Mouse (Mus musculus) heart, postnatal 0 days (tissue): ENCODE measurements around the gene Zbtb17. TPM values are rescaled to one million over a fixed set of nuclear protein-coding genes. Genes with fewer than 3 reads are reported as not detected.
A peak's percentile ranks its signal among the peaks of the same experiment; 100 is the strongest.

Experiments
- ATAC-seq: fragments of 200-750 bp; cut with Nextera tagmentation; 2 replicates; pipeline ENCODE4 v1.8.0; 2017; ENCODE audit warnings: low read depth, moderate number of reproducible peaks, moderate library complexity; ENCODE audit not compliant: insufficient read depth
- DNase-seq: peaks from one replicate; pipeline ENCODE4 v3.0.0-alpha.2; 2016; ENCODE audit warnings: low spot score
- H3K27ac ChIP-seq: fragments of 300-500 bp; sonication (generic); 2 replicates; pipeline ENCODE4 v1.5.1; 2014; ENCODE audit warnings: low read depth, mild to moderate bottlenecking
- H3K27me3 ChIP-seq: fragments of 300-500 bp; sonication (generic); 2 replicates; pipeline ENCODE4 v1.6.1; 2014; ENCODE audit warnings: low read length, mixed read lengths; ENCODE audit not compliant: control insufficient read depth, insufficient read depth
- H3K36me3 ChIP-seq: fragments of 300-500 bp; sonication (generic); replicated peaks from 2 replicates; pipeline ENCODE4 v1.6.1; 2014; ENCODE audit warnings: low read length, mixed read lengths; ENCODE audit not compliant: control insufficient read depth, insufficient read depth
- H3K4me1 ChIP-seq: fragments of 300-500 bp; sonication (generic); 2 replicates; pipeline ENCODE4 v1.6.1; 2014; ENCODE audit warnings: antibody characterized with exemption; ENCODE audit not compliant: control insufficient read depth, insufficient read depth
- H3K4me2 ChIP-seq: fragments of 300-500 bp; sonication (generic); 2 replicates; pipeline ENCODE4 v1.6.1; 2014; ENCODE audit warnings: low read depth, mild to moderate bottlenecking, low read length, moderate library complexity
- H3K4me3 ChIP-seq: fragments of 300-500 bp; sonication (generic); 2 replicates; pipeline ENCODE4 v1.5.1; 2014; ENCODE audit warnings: low read depth, low read length
- H3K9ac ChIP-seq: fragments of 300-500 bp; sonication (generic); replicated peaks from 2 replicates; pipeline ENCODE4 v1.6.1; 2014; ENCODE audit warnings: low read depth, low read length, mixed read lengths
- H3K9me3 ChIP-seq: fragments of 300-500 bp; sonication (generic); replicated peaks from 2 replicates; pipeline ENCODE4 v1.6.1; 2016; ENCODE audit warnings: low read length; ENCODE audit not compliant: control insufficient read depth
- CTCF ChIP-seq: IDR thresholded peaks from 2 replicates; pipeline ENCODE4 v1.5.1; 2016; ENCODE audit warnings: antibody characterized with exemption, control low read depth, low read depth
- EP300 ChIP-seq: IDR thresholded peaks from 2 replicates; pipeline ENCODE4 v1.6.1; 2016; ENCODE audit warnings: antibody characterized with exemption, low read depth
- WGBS: fragments of 180-500 bp; shearing (Covaris S2); extraction: QIAGEN DNeasy Blood & Tissue Kit; methylation state at CpG from one replicate; pipeline ENCODE4 v1.1.7; 2014; 5-methylcytosine and 5-hydroxymethylcytosine counted together
- polyA plus RNA-seq: library from polyadenylated mRNA; unstranded; fragments of >200 nt; fragmentation: Nextera tagmentation; extraction: Ambion mirVana; gene quantifications from 2 replicates; pipeline ENCODE4 v1.2.1, GENCODE M21; 2015
- total RNA-seq: library from RNA; depleted of rRNA; stranded (reverse); fragments of >200 nt; gene quantifications from 2 replicates; pipeline ENCODE4 v1.2.3, GENCODE M21; 2014; ENCODE audit warnings: low replicate concordance

The Zbtb17 gene
- total and polyA plus RNA-seq, 2 experiments from 2014 or later = 18.1 to 32.7 TPM

DNA sequence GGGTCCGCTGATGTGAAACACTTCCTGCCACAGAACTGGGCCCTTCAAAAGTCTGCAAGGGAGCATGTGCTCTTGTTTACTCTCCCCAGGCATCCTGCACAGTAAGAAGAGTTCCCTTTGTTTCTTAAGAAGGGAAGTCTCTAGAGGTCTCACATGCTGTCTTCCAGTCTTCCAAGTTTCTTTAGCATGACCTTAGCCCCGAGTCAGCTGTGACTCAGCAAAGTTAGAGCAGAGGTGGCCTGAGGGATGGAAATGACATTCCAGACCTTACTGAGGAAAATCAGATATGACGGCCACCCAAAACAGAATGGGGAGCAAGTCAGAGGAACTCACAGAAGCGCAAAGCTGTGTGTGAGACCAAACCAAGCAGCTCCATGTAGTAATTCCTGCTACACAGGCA lies 56.2 kb downstream of the Zbtb17 start:
- H3K9me3 ChIP-seq = no peaks in the 10 kb centered on the region
- DNase-seq = no peak
- TF ChIP-seq CTCF = no peak
- no peak for TF ChIP-seq EP300
- peak overlapping the region; percentile 46; the same call in 1 of the 2 replicates for H3K27ac ChIP-seq
- peaks cover 17% of the 10 kb centered on the region for H3K4me1 ChIP-seq
- no peaks in the 10 kb centered on the region for H3K27me3 ChIP-seq
- no peak overlapping the region for H3K4me3 ChIP-seq
- H3K4me2 ChIP-seq = no peak overlapping the region
- no peak overlapping the region for H3K9ac ChIP-seq
- WGBS = 40% methylated on average over 4 of the region's 4 CpGs
- peak; percentile 33 for ATAC-seq
- H3K36me3 ChIP-seq = 0 out of 2 replicates have a peak, but pooled peaks cover 4% of the 10 kb centered on the region

- no peak for DNase-seq
- Histone ChIP-seq H3K4me1 (peaks cover 17% of the 10 kb centered on the region), H3K27ac (peak overlapping the region; percentile 46; the same call in 1 of the 2 replicates), H3K27me3 (no peaks in the 10 kb centered on the region), H3K9me3 (no peaks in the 10 kb centered on the region), H3K4me2 (no peak overlapping the region), H3K36me3 (no peaks in the 10 kb centered on the region), H3K4me3 (no peak overlapping the region), H3K9ac (no peak overlapping the region)
- ATAC-seq = no peak
- TF ChIP-seq EP300 = no peak
- no peak for TF ChIP-seq CTCF
- 36% methylated on average over 5 of the region's 5 CpGs for WGBS
Measured at GRCm38 (mm10) chr4:141501058-141501457, 56.6 kb downstream of the Zbtb17 start.

DNA sequence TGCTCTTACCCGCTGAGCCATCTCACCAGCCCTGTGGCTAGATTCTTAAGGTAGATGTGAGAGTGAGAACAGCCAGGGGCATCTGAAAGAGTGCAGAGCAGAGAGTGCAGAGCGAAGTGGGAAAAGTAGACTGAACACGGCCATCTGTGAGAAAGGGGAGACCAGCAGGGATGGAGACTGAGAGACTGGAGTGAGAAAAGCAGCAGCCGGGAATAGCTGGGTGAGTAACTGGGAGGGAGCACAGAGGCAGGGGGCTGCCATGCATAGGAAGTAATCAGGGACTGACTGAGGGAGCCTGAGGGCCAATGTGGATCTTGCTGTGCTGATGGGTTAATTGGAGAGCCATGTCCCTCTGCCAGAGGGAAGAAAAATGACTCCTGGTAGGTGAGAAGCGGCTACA lies 58.3 kb downstream of the Zbtb17 start:
- Histone ChIP-seq H3K36me3 (no peaks in the 10 kb centered on the region), H3K9me3 (no peaks in the 10 kb centered on the region), H3K4me2 (no peak overlapping the region), H3K9ac (no peak overlapping the region), H3K4me3 (no peak overlapping the region), H3K27ac (no peak overlapping the region), H3K27me3 (no peaks in the 10 kb centered on the region), H3K4me1 (peaks cover 27% of the 10 kb centered on the region)
- no peak for ATAC-seq
- 79% methylated on average over 5 of the region's 5 CpGs for WGBS
- TF ChIP-seq EP300 = no peak
- TF ChIP-seq CTCF = no peak
- no peak for DNase-seq

DNA sequence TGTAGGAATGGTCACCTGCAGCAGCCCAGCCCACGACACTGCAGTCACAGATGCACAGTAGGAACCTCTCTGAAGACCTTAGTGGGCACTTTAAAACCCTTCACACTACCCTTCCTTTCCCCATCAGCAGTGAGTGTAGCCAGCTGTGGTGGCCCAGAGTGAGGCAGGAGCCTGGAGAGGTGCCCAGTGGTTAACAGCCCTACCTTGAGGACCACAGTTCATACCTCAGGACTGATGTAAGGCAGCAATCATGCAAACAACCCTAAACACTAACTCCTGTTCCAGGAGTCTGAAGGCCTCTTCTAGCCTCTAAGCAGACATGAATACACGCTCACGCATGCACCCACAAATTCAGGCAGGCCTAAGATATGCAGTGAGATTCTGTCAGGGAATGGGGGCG lies 60.0 kb downstream of the Zbtb17 start:
- 95% methylated on average over 4 of the region's 4 CpGs for WGBS
- ATAC-seq = no peak
- Histone ChIP-seq H3K36me3 (no peaks in the 10 kb centered on the region), H3K4me1 (peaks cover 27% of the 10 kb centered on the region), H3K4me3 (no peak overlapping the region), H3K9me3 (no peaks in the 10 kb centered on the region), H3K9ac (no peak overlapping the region), H3K27ac (no peak overlapping the region), H3K4me2 (no peak overlapping the region), H3K27me3 (no peaks in the 10 kb centered on the region)
- no peak for TF ChIP-seq EP300
- no peak for TF ChIP-seq CTCF
- no peak for DNase-seq

DNA sequence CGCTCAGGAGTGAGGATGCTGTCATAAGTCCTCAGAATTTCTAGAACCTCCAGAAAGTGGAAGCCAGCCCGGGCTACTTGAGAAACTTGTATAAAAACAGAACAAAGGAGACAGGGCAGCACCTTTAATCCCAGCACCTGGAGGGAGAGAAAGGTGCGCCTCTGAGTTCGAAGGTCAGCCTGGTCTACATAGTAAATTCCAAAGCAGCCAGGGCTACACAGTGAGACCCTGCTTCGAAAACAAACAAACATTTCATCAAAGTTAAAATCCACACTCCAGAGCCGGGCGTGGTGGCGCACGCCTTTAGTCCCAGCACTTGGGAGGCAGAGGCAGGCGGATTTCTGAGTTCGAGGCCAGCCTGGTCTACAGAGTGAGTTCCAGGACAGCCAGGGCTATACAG lies 61.4 kb downstream of the Zbtb17 start:
- H3K27ac ChIP-seq = peak overlapping the region; percentile 86; the same call in 1 of the 2 replicates

GRCm38 (mm10) chr4:141506352-141506751 lies 61.9 kb downstream of the Zbtb17 start:
- Histone ChIP-seq H3K27ac (peak overlapping the region; percentile 86), H3K4me1 (peaks cover 14% of the 10 kb centered on the region), H3K36me3 (no peaks in the 10 kb centered on the region), H3K9me3 (no peaks in the 10 kb centered on the region), H3K4me2 (peak overlapping the region; percentile 33), H3K4me3 (no peak overlapping the region), H3K9ac (peak overlapping the region; percentile 33; the same call in 1 of the 2 replicates), H3K27me3 (no peaks in the 10 kb centered on the region)
- peak; percentile 83 for DNase-seq
- peak; percentile 89 for ATAC-seq
- WGBS = 14% methylated on average over 10 of the region's 10 CpGs
- TF ChIP-seq EP300 (no peak), CTCF (no peak)

More for the DNA sequence above, 61.4 kb downstream of the Zbtb17 start:
- ATAC-seq (no peak), DNase-seq (no peak)
- Histone ChIP-seq H3K4me3 (no peak overlapping the region), H3K9ac (no peak overlapping the region), H3K27me3 (no peaks in the 10 kb centered on the region), H3K4me1 (peaks cover 20% of the 10 kb centered on the region), H3K9me3 (no peaks in the 10 kb centered on the region), H3K36me3 (no peaks in the 10 kb centered on the region), H3K4me2 (no peak overlapping the region)
- TF ChIP-seq CTCF (no peak), EP300 (no peak)
- 94% methylated on average over 10 of the region's 11 CpGs for WGBS
